Mouse (Mus musculus): ENCODE data around the gene Gcm2.

Gene Gcm2

GRCm38 (mm10) chr13:41079859-41080258, 31.0 kb downstream of the Gcm2 start:
- DNase-seq (ENCODE audit: low read depth, low spot score), result no peak

- DNase-seq (ENCODE audit: low read depth, low spot score), result peak; percentile 84
These were observed 31.4 kb downstream of the Gcm2 start, which contains the start of gene Mak for GRCm38 (mm10) chr13:41079421-41079780. Gene Mak (minus strand): TSS chr13:41079706.

GRCm38 (mm10) chr13:41078690-41079420, 32.0 kb downstream of the Gcm2 start:
- peak; percentile 50 for DNase-seq (ENCODE audit: low read depth, low spot score)

GRCm38 (mm10) chr13:41077921-41078320, 32.9 kb downstream of the Gcm2 start:
- peak; percentile 76 for DNase-seq (ENCODE audit: low read depth, low spot score)

GRCm38 (mm10) chr13:41073819-41074218, 37.0 kb downstream of the Gcm2 start:
- DNase-seq (ENCODE audit: low read depth, low spot score), result no peak

GRCm38 (mm10) chr13:41071617-41072016, 39.2 kb downstream of the Gcm2 start:
- no peak for DNase-seq (ENCODE audit: low read depth, low spot score)

GRCm38 (mm10) chr13:41067618-41068017, 43.2 kb downstream of the Gcm2 start:
- DNase-seq (ENCODE audit: low read depth, low spot score), result no peak

GRCm38 (mm10) chr13:41051965-41052364, 58.9 kb downstream of the Gcm2 start:
- no peak for DNase-seq (ENCODE audit: low read depth, low spot score)

All from retina, adult 2 months (tissue).